Mouse (Mus musculus) E14TG2a.4 (cell line): ENCODE results near the gene Unc80.
"Not testable (repeated sequence)": the region's sequence is repeated elsewhere in the genome, so short reads cannot be mapped to it uniquely, and the experiment has no call there.

Experiments
- H3K27me3 ChIP-seq: 2 replicates; pipeline ENCODE4 v1.6.1; 2014; ENCODE audit warnings: low read length, control low read depth; ENCODE audit not compliant: insufficient read depth
- H3K36me3 ChIP-seq: 2 replicates; pipeline ENCODE4 v1.6.1; 2014; ENCODE audit warnings: low read length, control low read depth; ENCODE audit not compliant: insufficient read depth
- H3K4me1 ChIP-seq: replicated peaks from 2 replicates; pipeline ENCODE4 v1.6.1; 2014; ENCODE audit warnings: low read depth, low read length, control low read depth
- H3K4me3 ChIP-seq: replicated peaks from 2 replicates; pipeline ENCODE4 v1.5.1; 2014; ENCODE audit warnings: mild to moderate bottlenecking, low read length
- H3K9me3 ChIP-seq: 2 replicates; pipeline ENCODE4 v1.6.1; 2014; ENCODE audit warnings: low read length, control low read depth
- CTCF ChIP-seq: conservative IDR thresholded peaks from 2 replicates; pipeline ENCODE4 v1.5.1; 2014; ENCODE audit warnings: low read length
- NANOG ChIP-seq: IDR thresholded peaks from 2 replicates; pipeline ENCODE4 v1.6.1; 2014; ENCODE audit warnings: borderline replicate concordance, low read length, mixed read lengths
- POU5F1 ChIP-seq: IDR thresholded peaks from 2 replicates; pipeline ENCODE4 v1.6.1; 2014; ENCODE audit warnings: low read length, borderline replicate concordance

Unc80 gene

DNA sequence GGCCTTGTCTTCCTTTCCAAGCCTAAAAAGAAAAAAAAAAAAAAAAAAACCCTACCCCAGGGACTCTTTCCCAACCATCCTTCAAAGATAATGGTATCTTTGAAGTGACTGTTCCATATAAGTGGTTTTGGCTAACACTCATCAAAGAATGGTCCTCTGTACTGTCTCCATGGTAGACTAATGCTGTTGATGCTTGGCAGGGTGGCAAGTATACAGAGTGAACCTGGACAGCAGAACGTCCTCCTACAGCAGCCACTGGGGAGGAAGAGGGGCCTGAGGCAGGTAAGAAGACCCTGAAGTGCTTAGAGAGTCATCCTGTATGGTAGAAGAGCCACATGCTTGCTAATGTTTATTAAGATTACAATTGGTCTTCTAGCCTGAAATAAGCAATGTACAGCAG is 224.1 kb downstream of the Unc80 start:
- Histone ChIP-seq H3K4me3 (no peak overlapping the region), H3K9me3 (no peaks in the 10 kb centered on the region), H3K36me3 (no peaks in the 10 kb centered on the region), H3K27me3 (no peaks in the 10 kb centered on the region), H3K4me1 (no peaks in the 10 kb centered on the region; the same call in 1 of the 2 replicates)
- TF ChIP-seq NANOG (no peak), POU5F1 (no peak), CTCF (no peak)

DNA sequence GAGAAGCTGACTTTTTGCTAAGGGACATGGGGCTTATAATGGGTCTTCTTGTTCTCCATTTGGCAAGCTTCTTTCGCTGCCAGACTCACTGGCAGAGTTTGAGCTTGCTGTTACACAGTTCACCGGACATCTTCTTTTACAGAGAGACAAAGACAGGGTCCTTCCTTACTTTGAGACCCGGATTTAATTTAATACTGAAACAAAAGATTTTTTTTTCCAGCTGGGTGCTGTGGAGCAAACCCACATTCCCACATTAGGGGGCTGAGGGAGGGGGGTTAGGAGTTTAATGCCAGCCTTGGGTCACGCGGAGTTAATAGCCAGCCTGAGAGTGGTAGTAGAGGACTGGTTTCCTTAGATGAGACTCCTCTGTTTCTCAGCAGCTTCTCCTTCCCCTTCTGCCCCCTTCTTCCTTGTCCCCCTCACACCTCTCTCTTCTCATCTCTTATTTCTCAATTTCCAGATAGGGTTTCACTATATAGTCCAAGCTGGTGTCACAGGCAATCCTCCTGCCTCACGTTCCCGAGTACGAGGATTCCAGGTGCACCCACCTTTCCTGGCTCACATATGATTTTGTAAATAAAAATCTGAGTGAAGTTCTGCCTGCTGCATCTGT is 224.7 kb downstream of the Unc80 start:
- Histone ChIP-seq H3K9me3 (no peaks in the 10 kb centered on the region), H3K36me3 (no peaks in the 10 kb centered on the region), H3K4me1 (no peaks in the 10 kb centered on the region; the same call in 1 of the 2 replicates), H3K4me3 (no peak overlapping the region), H3K27me3 (no peaks in the 10 kb centered on the region)
- TF ChIP-seq POU5F1 (no peak), CTCF (no peak), NANOG (no peak)

DNA sequence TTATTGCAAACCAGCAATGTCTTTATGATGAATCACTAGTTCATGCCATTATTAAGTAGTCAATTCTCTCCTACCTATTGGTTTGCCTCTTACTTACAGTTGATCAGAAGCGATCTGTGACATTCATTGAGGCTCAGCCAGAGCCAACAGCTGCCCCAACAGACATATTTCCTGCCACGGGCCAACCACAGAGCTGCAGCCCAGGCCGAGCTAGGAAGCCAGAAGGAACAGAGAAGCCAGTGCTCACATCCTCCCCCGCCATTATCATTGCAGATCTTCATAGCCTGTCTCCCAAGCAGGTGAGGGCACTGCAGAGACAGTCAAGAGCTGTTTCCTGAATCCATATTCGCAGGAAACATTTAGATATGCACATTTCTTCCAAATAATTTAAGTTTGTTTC is 226.1 kb downstream of the Unc80 start:
- no peaks in the 10 kb centered on the region for H3K27me3 ChIP-seq
- no peaks in the 10 kb centered on the region; the same call in 1 of the 2 replicates for H3K4me1 ChIP-seq
- peaks cover 13% of the 10 kb centered on the region for H3K9me3 ChIP-seq
- no peak overlapping the region for H3K4me3 ChIP-seq
- no peaks in the 10 kb centered on the region; the same call in 1 of the 2 replicates for H3K36me3 ChIP-seq
- TF ChIP-seq CTCF (no peak), POU5F1 (no peak), NANOG (no peak)

DNA sequence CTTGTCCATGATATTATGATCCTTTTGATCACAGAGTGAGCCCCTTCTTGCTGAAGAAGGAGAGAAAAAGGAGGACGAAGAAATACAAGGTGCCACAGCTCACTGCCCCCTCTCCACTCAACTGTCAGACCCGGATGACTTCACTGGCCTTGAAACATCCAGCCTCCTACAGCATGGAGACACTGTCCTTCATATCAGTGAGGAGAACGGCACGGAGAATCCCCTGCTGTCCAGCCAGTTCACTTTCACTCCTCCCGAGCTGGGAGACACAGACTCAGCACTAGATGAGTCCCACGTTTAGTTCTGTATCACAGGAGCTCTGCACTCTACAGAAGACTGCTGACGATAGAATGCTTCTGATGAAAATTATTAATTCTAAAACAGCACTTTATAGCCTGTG is 227.1 kb downstream of the Unc80 start:
- Histone ChIP-seq H3K36me3 (no peaks in the 10 kb centered on the region; the same call in 1 of the 2 replicates), H3K4me3 (no peak overlapping the region), H3K9me3 (peaks cover 18% of the 10 kb centered on the region), H3K27me3 (no peaks in the 10 kb centered on the region), H3K4me1 (no peaks in the 10 kb centered on the region; the same call in 1 of the 2 replicates)
- TF ChIP-seq NANOG (no peak), CTCF (no peak), POU5F1 (no peak)

DNA sequence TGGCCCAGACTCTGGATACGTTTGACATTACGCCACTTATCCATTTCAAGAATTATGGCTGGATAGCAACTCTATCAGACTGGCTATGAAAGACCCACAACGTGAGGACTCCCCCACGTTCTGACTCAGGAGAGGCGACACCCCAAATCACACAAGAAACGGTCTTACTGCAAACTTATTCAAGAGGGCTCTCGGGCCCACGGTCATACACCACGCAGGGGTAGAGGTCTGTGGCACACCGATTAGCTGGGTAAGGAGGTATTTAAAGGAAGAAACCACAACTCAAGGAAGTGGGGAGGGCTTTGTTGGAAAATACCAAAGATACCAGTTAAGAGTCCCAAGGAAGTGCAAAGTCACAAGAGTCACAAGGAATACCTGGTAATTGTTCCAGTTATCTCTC is 231.5 kb downstream of the Unc80 start:
- Histone ChIP-seq H3K4me1 (peaks cover 29% of the 10 kb centered on the region), H3K36me3 (peaks cover 16% of the 10 kb centered on the region), H3K9me3 (peaks cover 18% of the 10 kb centered on the region)
- not testable (repeated sequence) for H3K4me3 ChIP-seq, H3K27me3 ChIP-seq

DNA sequence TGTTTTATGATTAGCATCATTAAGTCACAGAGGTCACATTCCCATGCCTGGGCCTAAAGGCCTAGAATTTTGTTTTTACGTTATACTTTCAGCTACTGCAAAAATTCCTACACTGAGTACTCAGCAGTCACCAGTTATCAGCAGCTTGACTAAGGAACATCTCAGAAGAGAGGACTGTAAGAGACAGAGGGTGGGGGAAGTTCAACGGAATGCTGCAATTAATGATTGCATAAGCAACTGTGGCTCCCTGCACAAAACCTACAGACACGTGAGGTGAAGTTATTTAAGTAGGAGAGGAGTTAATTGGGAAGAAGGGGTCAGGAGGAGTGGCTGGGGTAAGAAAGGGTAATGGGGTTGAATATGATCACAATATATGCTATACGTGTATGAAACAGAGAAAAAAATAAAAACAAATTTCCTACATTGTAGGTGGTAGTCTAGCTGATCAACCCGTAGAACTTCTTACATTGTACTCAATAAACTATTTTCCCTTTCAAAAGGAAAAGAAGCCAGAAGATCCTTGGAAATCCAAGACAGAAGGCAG is 232.1 kb downstream of the Unc80 start:
- Histone ChIP-seq H3K4me1 (peaks cover 33% of the 10 kb centered on the region), H3K27me3 (no peaks in the 10 kb centered on the region), H3K9me3 (peaks cover 18% of the 10 kb centered on the region), H3K36me3 (peaks cover 20% of the 10 kb centered on the region), H3K4me3 (peak overlapping the region; percentile 93)
- TF ChIP-seq POU5F1 (no peak), NANOG (peak; percentile 73; the same call in 1 of the 2 replicates)

DNA sequence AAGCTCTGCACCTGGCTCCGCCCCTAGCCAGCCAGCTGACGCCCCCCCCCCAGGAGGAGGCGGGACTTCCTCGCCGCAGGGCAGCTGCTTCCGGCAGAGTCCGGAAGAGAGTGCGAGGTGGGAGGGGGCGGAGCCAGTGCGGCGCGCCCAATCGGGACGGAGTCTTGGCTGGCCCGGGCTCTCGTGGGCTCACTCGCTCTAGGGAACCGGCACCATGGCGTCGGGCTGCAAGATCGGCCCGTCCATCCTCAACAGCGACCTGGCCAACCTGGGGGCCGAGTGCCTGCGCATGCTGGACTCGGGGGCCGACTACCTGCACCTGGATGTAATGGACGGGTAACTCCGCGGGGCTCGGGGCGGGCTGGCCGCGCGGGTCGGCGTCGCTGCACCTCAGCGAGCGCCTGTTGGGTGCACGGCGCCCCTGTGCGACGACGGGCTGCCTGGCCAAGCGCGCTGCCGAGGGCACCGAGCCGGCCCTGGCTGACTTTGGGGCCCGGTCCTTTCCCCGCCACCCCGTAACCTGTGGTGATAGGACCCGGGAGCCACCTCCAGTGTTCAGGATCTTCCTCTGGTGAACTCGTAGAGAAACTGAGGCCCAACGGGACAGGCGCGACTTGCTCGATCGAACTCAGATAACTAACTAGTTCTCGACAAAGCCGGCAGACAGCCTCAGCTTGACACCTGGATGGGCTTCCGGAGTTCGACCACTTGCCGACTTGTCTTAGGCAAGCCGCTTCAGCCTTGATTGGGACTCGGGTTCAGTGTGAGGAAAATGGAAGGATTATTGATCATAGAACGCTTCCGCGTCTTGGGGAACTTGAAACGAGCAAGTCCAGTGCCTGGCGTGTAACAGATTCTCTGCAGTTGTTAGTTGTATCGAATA is 232.8 kb downstream of the Unc80 start, which contains the start of gene Rpe:
Gene Rpe (plus strand): TSS at position 139 of the 883 bp plus-strand sequence.
- TF ChIP-seq POU5F1 = no peak
- TF ChIP-seq NANOG = no peak
- TF ChIP-seq CTCF = no peak
- Histone ChIP-seq H3K4me3 (peak within 1 kb of the TSS; percentile 93), H3K9me3 (peaks cover 18% of the 10 kb centered on the region), H3K4me1 (peaks cover 36% of the 10 kb centered on the region), H3K27me3 (no peaks in the 10 kb centered on the region), H3K36me3 (peaks cover 24% of the 10 kb centered on the region)

DNA sequence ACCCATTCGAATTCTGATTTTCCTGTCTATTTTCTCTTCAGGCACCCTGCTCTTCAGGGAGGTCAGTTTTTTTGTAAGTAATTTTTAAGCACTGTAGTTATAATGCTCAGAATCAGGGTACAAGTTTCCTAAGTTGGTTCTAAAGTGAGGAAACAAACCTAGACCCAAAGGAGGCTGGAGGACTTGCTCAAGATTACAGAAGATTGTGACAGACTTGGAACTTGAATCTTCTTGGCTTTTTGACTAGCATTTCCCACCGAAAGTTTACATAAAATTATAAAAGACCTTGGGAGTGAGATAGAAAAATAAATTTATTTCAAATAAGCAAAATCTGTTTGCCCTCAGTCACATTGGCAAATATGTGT is 233.4 kb downstream of the Unc80 start:
- Histone ChIP-seq H3K4me3 (peak overlapping the region; percentile 93), H3K36me3 (peaks cover 30% of the 10 kb centered on the region), H3K9me3 (peaks cover 18% of the 10 kb centered on the region)

More for the DNA sequence above, 233.4 kb downstream of the Unc80 start:
- H3K4me1 ChIP-seq = peaks cover 40% of the 10 kb centered on the region
- no peaks in the 10 kb centered on the region for H3K27me3 ChIP-seq
- TF ChIP-seq NANOG (no peak), POU5F1 (no peak), CTCF (no peak)
